Mouse (Mus musculus): ENCODE results near the gene 2700049A03Rik.
"Not testable (repeated sequence)": the region's sequence is repeated elsewhere in the genome, so short reads cannot be mapped to it uniquely, and the experiment has no call there.

Gene 2700049A03Rik

GRCm38 (mm10) chr12:71136130-71136973 lies at the start of gene 2700049A03Rik, which contains the start of gene Timm9:
TSS of gene 2700049A03Rik (plus strand) at chr12:71136848.
TSS of gene Timm9 (minus strand) at chr12:71136684.
- DNase-seq, result peak; percentile 69

GRCm38 (mm10) chr12:71104275-71104674 lies 32.4 kb upstream of the 2700049A03Rik start:
- not testable (repeated sequence) for DNase-seq

DNA sequence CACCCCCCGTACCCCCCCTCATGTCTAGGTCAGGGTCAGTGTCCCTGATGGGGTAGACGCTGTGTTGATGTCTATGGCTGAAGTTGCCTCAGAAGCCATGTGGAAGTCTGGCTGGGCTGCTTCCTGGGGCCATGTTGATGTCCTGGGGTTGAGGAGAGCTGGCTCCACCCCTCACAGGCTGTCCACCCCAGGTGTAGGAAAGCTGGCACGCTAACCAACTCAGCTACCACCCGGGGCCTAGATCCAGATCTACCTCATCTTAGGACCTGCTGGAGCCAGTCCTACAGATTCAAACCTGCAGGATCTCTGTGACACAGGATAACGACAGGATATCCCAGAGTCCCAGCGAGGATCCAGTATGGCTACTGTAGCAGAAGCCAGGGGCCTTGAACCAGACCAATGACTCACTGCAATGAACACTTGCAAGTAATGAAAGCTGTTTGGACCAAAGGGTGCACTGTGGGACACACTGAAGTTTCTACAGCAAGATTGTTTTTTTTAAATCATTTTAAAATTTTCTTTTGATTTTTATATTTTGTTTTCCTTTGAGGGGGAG lies 29.4 kb upstream of the 2700049A03Rik start:
- no peak for DNase-seq

- no peak for DNase-seq
These were observed 25.3 kb upstream of the 2700049A03Rik start, which contains the start of gene Tomm20l for GRCm38 (mm10) chr12:71111331-71111730. TSS of gene Tomm20l (plus strand) at chr12:71111428.

- DNase-seq, result no peak
These were observed 23.6 kb upstream of the 2700049A03Rik start for GRCm38 (mm10) chr12:71113074-71113473.

DNA sequence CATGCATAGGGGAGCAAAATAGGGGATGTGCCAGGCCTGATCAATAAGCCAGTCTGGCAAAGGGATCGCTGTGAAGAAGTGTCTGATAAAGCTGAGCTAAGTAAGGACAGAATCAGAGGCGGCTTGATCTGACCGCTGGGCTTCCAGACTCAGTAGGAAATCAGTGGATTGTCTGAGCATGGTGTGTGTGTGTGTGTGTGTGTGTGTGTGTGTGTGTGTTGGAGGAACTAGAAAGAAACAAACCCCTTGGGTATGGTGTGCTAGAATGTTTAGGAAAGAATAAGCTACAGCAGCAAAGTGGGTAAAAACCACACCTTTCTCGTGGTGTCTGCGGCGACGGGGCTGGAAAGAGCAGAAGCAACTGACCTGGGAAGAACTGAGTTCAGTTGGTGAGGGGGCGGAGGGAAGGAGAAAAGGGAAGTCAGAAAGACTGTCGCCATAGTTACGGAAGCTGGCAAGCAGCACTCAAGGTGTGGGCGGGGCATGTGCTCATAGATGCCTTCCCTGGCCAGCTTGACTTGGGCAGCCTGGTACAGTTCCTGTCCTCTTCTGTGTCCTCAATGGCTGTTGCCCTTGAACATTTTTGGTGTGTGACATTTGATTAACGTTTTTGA lies 22.9 kb upstream of the 2700049A03Rik start:
- DNase-seq, result peak; percentile 61

DNA sequence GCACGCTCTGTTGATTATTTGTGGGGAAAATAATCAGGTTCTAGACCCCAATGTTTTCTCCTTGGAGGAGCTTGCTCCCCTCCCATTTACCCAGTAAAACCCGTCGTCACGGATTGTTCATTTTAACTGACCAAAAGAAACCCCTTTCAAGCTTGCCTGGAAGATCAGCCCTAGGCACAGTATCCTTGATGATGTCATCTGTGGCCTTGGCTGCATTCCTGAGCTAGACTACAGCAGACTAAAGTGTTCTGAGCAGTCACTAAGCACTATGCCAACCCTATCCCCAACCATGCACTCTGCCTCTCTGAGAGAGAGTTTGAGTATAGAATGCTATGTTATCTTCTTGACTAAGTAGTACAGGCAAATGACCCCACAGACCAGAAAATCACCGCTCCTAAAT lies 20.2 kb upstream of the 2700049A03Rik start:
- DNase-seq, result no peak

GRCm38 (mm10) chr12:71122731-71123130 lies 13.9 kb upstream of the 2700049A03Rik start:
- no peak for DNase-seq

DNA sequence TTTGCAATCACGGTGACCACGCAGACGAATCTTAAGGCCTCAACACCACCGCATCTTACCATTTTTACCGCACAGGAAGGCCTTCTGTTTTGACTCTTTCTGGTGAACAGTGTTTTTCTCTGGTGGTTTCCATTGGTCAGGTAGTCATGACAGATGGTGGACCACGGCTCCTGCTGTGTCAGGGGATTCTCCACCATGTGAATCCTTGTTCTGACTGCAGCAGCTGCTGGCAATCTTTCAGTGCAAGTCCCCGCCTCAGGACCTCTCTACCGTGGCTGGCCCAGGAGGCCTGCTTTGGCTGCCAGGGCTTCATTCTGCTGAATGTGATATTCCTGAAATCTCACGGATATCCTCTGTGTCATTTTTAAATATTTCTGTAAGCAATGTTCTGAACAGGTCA lies 13.4 kb upstream of the 2700049A03Rik start:
- no peak for DNase-seq

DNA sequence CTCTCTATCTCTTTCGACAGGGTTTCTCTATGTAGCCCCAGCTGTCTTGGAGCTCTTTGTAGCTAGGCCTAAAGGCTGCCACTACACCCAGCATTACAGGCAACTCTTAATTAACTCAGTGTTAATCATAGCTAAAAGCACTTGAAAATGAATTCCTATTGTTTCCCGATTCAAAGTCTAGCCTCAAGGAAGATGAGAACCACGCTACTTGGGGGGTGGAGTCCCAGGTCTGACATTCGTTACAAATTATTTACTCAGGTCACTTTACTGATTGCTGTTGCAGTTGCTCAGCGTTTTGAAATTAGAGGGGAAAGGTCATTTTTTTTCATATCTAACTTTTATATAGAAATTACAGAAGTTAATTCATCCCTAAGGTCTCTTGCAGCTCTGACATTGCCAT lies 1.1 kb upstream of the 2700049A03Rik start:
- no peak for DNase-seq

DNA sequence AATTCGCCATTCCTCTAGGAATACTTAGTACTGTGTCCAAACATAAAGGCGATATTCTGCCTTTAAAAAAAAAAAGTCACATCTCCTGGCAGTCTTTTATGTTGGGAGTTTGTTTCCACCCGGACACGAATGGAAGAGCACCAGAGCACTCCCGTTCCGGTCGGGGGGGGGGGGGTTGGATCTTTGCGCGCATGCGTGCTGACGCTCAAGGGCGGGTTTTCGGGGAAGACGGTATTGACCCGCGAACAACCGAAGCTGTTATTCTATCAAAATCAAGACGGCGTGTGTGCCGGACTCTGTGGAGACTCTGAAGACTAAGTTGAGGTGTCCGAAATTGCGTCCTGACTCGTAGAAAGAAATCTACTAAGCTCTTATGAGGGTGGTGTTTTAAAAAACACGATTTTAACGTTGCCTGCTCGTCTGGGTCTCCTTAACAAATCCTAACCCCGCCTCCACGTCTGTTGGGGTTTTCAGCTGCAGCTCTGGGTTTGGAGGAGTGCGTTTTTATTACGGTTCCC lies 385 bp downstream of the 2700049A03Rik start:
- DNase-seq, result peak; percentile 83

DNA sequence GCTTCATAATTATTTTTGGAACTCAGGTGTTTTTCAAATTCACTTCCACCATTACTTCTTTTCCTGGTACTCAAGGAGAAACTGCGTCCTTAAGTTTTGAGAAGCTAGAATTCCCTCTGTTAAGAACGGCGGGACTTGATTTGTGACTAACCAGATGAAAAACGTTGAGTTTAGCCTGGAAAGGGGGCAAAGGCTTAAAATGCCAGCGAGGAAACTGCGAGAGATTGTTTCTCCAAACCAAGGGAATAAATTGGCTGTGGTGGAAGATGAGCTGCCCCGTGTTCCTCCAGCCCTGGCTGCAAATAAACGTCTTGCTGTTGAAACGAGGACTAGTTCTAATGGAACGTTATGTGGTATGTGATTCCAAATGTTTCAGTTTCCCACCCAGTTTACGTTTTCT lies 1.0 kb downstream of the 2700049A03Rik start:
- DNase-seq, result no peak

DNA sequence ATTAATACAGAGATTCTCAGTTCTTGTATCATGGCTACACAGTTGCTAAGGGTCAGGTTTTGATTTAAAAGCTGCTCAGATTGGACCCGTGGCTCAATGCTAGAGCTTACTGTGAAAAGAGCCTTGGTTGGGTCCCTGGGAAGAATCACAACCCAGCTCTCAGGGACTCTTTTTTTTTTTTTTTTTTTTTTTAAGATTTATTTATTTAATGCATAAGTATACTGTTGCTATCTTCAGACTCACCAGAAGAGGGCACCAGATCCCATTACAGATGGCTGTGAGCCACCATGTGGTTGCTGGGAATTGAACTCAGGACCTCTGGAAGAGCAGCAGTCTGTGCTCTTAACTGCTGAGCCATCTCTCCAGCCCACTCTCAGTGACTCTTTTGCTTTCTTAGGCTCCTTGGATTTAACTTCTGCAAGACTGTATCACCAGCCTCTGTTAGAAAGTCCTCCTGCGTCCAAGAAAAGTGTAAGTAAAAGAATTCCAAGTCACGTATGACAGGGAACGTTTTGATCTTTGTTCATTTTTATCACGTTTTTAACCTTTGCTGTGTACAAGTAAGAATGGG lies 2.7 kb downstream of the 2700049A03Rik start:
- no peak for DNase-seq

- no peak for DNase-seq
These were observed 4.5 kb downstream of the 2700049A03Rik start for GRCm38 (mm10) chr12:71141189-71141588.

- DNase-seq, result peak; percentile 46
These were observed 11.0 kb downstream of the 2700049A03Rik start for GRCm38 (mm10) chr12:71147641-71148040.

DNA sequence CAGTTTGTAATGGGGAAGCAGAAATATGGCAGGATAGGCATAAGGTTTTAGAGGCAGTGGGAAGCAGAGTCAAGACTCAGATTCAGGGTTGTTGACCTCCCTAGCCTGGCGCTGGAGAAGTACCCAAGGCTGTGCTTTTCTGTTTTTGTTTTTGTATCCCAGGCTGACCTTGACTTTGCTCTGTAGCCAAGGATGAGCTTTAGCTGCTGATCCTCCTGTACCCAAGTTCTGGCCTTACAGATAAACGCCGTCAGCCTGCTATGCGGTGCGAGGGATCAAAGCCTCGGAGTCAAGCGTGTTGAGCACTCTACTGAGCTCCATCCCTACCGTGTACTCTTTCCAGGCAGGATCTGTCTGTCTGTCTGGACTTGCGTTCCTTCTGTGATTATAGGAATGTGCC lies 12.2 kb downstream of the 2700049A03Rik start:
- DNase-seq, result no peak

DNA sequence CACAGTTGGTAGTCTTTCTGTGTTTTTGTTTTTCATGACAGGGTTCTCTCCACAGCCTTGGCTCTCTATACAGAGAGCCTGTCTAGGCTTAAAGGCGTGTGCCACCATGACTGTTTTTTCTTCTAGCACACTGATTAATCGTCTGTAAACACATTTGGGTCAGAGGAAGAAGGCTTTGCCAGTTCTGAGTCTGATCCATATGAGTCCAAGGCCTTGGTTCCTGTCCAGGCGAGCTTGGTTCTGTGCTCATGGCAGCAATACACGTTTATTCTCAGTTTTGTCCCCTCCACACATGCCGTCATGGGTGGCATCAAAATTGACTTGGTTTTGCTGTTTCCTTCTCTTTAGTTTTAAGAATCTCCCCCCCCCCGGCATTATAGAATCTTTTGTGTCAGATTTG lies 12.8 kb downstream of the 2700049A03Rik start:
- no peak for DNase-seq

- no peak for DNase-seq
These were observed 13.5 kb downstream of the 2700049A03Rik start for GRCm38 (mm10) chr12:71150167-71150566.

DNA sequence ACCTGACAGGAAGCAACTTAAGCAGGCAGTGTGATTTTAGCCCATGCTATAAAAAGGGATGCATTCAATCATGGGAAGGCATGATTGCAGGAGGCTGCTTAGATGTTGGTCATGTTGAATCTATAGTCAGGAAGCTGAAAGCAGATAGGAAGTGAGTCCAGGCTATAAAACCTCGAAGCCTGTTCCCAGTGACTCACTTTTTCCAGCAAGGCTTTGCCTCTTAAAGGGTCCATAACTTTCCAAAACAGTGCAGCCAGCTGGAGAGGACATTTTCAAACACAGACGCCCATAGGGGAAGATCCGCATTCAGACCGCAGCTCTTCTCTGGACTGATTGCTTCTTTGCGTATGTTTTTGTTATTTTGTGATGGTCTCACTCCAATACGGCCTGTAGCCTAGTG lies 18.3 kb downstream of the 2700049A03Rik start:
- DNase-seq, result no peak

- DNase-seq, result no peak
These were observed 21.3 kb downstream of the 2700049A03Rik start for GRCm38 (mm10) chr12:71157974-71158373.

DNA sequence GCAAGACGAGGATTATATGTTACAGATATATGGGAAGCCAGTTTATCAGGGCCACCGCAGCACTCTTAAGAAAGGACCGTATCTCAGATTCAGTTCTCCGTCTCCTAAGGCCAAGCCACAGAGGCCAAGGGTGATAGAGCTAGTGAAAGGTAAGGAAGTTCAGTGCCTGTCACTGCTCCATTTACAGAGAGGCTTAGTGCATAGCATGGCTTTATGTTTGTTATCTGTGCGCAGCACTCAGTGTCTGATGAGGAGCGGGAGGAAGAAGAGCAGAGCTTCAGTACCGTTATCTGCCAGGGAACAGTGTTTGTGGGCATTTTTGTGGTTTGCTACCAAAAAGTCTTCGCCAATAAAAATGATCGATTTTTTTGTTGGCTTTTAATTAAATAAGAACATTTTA lies 27.8 kb downstream of the 2700049A03Rik start:
- no peak for DNase-seq

DNA sequence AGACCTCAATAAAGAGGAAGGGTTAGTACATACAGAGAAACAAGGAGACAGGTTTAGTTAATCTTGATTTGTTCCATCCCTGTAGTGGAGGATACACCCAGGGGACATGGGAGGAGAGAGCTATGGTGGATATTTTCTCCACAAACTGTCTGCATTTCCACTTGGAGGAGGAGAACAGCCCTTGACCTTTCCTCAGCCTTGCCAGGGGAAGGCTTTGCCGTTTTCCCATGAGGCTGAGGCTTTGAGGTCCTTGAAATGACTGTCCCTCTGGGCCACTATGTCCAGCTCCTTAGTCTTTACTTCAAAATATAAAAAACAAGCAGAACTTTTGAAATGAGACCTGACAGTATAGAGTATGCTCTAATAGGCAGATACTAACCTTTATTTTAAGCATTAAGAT lies 33.3 kb downstream of the 2700049A03Rik start:
- no peak for DNase-seq

DNA sequence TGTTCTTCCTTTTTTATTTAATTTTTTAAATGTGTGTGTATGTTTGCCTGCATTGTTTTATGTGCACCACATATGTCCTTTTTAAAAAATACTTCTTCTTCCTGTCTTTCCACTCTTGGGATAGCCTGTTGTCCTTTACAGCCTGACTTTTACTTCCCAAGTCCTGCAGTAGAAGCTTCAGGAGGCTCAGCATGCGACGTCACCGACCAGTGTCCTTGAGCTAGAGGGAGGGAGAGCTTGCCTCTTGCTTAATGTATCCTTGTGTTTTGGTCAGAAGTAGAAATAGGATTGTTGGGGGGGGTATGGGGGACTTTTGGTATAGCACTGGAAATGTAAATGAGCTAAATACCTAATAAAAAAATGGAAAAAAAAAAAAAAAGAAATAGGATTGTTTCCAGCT lies 47.1 kb downstream of the 2700049A03Rik start:
- DNase-seq, result no peak
